Mouse (Mus musculus) liver, adult (tissue): Measurements from ENCODE around the gene Rras2.

ENCODE experiments used
- GATA4 ChIP-seq: IDR thresholded peaks from 2 replicates; pipeline ENCODE4 v1.6.1; 2014; ENCODE audit warnings: mild to moderate bottlenecking, low read length; ENCODE audit not compliant: insufficient replicate concordance

Gene Rras2

DNA sequence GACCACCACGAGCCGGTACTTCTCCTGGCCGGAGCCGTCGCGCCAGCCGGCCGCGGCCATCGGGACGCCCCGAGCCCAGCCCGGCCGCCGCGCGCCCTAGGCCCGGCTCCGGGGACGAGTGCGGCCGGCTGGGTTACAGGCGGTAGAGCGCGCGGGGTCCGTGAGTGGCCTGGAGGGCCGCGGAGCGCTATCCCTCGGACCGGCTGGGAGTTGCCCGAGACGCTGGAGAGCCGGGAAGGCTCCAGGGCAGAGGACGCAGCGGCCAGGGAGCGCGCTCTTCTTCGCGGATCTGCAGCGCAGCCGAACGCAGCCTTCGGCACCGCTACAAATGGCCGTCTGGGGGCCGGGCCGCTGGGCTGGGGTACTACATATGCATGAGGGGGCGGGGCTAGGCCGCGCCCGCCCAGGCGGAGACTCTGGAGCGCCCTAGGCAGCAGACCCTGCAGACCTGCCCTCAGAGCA lies at the start of gene Rras2:
Rras2 (minus strand) TSS at position 338 of the 462 bp plus-strand sequence.
- TF ChIP-seq GATA4, result no peak

DNA sequence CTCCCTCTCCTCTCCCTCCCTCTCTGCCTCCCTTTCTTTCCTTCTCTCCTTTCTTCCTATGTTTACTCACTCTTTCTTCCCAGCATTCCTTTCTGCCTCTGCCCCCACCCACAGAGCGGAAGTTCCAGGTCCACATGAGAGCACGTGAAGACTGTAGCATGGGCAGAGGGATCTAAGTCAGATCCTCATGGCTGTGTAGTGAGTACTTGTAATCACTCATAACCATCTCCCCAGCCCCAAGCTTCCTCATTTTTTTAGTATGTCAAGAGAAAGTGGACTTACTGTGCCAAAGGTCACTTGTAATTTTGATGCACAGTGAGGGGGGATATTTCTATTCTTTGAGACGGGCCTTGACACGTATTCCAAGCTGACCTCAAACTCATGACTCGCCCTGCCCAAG lies 45.4 kb upstream of the Rras2 start:
- no peak for TF ChIP-seq GATA4

DNA sequence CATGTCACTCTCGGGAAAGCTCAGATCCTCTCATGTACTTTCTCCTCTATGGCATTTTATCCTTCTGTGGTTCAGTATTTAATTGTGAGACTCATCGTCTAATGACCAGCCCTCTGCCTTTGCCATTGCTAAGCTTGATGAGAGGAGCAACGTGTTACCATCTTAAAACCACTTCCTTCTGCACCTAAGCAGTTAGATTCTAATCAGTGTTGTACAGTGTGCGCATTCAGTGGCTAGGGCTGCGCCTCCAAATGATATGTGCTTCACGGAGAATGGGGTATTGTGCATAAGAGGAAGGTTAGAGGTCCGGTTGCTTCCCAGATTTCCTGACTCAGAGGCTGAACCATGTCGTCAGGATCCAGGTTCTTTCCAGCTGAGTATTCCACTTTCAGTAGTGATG lies 43.5 kb upstream of the Rras2 start:
- no peak for TF ChIP-seq GATA4

DNA sequence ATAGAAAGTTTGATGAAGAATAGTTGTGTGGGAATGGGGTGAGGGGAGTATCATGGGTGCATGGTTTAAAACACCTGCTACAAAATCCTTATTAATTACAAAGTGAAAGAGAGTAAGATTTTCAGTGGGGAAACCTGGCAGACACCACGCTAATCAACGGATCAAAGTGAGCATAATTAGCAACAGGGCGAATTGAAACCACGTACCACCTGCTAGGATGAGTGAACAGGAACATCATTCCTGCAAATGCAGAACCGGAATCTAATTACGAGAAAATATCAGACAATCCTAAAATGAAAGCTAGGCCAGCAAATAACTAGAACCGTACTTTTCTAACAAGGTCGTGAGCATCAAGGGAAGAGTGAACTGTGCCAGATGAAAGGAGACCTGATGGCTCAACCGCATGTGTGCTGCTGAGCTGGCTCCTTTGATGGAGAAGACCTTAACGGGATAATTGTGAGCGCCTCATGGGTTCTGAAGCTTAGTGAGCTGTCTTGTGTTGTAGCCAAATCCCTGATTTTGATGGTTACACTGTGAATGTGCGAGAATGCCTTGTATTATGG lies 40.2 kb upstream of the Rras2 start:
- no peak for TF ChIP-seq GATA4

DNA sequence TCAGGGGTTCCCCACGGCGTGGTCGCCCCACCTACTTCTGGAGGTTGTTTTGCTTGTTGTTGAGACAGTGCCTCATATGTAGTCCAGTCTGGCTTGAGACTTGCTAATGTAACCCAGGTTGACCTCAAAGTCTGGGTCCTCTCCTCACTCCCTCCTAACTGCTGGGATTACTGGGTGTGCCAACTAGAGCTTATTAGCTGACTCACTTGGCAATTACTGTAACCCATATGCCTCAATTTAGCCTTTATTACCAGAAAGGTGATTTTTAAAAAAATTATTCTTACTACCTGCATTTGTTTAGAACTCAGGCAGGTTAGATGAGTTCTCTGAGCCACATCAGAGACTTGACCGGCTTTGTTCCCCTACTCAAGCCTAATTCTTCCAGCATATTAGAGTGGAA lies 38.8 kb upstream of the Rras2 start:
- no peak for TF ChIP-seq GATA4

DNA sequence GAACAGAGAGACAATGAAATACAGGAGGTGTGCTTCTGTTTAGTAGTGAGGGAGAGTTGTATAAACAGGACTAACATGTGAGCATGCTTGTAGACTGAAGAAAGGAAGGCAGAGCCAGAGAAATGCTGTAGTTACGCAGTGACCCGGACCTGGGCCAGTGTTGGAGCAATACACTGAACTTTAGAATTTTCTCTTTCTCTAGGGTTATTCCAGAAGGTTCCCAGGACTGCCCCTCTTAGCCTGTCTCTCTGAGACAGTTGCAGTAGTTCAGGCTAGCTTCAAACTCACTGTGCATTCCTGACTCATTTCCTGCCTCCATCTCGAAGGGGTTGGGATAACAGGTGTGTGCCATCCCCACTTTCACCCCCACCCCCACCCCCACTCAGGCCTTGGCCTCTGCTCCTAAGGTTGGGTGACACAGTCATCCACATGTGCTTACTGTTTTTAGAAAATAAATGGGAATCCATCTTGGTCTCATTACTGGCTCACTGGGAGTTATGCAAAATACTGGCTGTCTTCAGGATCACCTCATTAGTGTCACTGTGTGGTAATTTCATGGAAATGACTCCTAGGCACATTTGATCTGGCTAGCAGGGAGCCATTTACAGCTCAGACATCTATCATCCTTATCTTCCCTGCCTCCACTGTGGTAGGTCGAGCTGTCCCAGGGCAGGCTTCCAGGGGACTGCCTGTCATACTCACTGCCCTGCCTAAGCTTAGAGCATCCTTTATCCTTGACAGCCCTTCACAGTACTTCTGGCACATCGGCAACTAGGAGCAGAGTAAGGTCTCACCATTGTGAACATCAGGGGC lies 37.7 kb upstream of the Rras2 start:
- TF ChIP-seq GATA4, result no peak

DNA sequence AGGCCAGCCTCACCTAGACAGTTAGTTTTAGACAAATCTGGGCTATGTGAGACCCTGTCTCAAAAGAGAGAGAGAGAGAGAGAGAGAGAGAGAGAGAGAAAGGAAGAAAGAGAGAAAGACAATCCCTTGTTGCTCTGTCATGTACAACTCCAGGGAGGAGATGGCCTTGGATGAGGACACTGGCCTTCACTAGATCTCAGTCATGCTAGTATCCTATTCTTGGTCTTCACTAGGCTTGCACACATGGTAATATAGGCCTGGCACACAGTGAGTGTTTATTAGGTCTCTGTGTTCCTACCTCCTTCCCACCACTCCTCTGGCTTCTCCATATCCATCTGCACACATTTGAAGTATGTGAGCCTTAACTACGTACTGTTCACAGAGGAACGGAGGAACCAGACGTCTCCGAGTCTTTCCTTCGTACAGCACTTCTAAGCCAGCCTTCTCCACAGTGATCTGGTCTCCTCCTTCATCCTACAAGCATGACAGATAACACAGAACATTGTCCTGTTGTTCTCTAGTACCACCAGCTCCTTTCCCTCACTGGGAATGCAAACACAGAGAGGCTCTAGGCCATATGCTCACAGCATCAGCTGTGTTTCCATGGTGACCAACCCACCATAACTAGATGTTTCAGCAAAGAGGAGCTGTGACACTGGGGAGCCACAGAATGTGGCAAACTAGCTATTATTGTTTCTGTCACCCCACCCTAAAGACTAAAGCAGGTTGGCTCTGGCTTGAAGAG lies 33.6 kb upstream of the Rras2 start:
- no peak for TF ChIP-seq GATA4

DNA sequence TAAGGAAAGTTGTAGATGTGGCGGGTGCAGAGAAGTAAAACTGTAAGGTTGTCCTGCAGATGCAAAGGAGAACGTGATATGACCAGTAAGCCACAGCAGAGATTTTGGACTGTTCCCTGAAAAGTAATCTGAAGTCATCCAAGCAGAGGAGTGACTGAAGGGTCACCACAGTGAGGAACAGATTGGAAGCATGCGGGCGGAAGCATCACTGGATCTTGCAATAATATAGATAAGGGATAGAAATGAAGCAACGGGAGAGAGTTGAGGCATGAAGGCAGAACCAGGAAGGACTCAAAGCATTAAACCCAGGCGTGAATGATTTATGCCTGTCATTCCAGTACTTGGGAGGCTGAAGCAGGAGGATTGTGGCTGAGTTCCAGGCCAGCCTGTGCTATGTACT lies 32.0 kb upstream of the Rras2 start:
- TF ChIP-seq GATA4, result no peak

DNA sequence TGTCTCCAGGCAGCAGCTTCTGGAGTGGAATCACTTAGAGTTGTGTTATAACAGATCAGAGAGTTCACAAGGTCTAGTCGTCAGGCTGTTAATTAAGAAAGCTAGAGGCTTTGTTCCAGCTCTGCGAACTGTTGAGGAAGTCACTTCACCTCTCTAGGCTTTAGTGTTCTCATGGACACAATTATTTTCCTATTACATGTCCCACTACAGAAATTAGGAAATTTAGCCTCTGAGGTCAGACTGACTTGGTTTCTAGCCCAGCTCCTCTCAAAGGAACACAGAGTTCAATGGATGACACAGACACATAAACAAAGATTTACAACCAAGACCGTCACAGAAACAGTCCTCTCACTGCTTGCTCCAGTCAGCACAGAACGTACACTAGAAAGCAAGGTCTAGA lies 31.6 kb upstream of the Rras2 start:
- TF ChIP-seq GATA4, result no peak

DNA sequence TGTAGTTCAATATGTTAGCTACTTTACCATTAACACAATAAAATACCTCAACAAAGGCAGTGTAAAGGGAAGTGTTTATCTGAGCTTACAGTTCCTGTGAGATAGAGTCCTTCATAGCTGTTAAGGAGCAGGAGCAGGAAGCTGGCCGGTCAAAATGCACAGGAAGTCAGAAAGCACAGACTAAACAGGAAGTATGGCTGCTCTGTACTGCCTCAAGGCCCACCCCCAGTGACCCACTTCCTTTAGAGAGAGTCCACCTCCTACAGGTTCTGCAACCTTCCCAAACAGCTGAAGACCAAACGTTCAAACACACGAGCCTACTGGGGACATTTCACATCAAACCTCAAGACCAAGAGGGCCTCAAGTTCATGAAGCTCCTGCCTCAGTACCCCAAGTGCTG lies 28.3 kb upstream of the Rras2 start:
- TF ChIP-seq GATA4, result peak; percentile 94

DNA sequence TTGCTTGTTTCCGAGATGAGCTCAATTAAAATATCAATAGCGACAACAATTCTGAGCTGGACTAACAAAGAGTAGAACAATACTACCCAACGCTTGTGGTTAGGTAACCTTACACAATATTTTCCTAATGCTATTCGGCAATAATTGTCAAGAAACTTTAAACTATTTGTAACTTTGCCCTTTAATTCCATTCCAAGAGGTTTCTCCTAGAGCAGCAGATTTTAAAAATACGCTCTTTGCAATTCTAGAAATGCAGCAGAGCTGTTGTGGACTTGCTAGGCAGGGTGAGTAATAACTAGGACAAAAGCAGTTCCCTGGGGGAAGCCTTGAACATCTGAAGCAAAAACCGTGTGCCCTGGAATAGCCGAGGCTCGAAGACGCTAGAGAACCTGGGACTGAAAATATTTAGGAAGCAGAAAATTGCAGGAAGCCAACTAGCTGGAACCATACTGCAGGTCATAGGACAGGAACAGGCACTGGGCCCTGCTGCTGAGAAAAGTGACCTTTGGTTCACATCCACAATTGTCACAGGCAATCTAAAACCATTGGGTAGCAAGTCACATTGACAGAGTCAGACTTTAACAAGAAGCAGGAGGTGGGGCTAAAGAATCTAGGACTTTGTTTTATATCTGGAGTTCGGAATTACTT lies 24.7 kb upstream of the Rras2 start:
- no peak for TF ChIP-seq GATA4

DNA sequence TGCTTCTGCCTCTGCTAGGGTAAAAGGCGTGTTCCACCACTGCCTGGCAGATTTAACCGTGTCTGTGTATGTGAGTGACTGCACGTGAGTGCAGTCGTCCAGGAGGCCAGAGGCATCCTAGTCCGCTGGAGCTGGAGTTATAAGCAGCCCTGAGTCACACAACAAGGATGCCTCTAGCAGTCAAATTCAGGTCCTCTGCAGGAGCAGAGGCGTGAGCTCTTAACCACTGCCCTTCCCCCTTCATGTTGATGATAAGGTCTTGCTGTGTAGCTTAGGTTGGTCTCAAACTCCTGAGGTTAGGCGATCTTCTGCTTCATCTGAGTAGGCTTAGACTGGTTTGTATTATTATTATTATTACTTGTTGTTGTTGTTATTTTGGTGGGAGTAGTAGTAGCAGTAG lies 22.4 kb upstream of the Rras2 start:
- TF ChIP-seq GATA4, result no peak

DNA sequence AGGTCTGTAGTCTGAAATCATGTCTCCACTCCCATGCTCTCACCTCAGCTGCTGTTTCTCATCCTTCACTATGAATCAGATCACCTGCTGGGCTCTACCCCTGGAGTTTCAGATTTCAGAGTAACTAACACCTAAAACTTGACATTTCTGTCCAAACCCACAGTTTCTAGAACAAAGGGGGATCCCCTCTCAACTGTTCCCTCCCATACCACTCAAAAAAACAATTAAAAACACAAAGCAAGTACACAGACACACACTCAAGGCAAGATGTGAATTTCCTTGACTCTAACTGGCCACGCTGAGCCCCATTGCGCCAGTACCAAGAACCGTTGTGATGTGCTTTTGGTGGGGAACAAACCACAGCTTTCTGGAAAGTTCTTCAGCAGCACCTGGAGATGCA lies 21.8 kb upstream of the Rras2 start:
- no peak for TF ChIP-seq GATA4

DNA sequence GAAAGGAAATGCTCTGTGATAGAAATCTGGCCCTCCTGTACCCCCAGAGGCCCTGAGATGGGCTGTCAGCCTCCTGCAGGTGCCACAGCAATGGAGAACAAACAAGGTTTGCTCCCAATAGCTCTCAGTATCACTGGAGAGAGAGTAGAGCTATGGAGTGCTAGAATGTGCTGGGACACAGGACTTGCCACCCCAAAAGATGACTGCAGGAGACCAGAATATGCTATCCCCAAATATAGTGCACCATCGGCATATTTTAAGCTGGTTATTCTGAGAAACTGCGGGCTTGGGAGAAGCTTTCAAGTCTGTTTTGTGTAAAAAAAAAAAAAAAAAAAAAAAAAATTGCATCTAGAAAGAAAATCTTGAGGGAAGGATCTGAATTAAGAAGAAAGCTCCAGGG lies 20.7 kb upstream of the Rras2 start:
- no peak for TF ChIP-seq GATA4

DNA sequence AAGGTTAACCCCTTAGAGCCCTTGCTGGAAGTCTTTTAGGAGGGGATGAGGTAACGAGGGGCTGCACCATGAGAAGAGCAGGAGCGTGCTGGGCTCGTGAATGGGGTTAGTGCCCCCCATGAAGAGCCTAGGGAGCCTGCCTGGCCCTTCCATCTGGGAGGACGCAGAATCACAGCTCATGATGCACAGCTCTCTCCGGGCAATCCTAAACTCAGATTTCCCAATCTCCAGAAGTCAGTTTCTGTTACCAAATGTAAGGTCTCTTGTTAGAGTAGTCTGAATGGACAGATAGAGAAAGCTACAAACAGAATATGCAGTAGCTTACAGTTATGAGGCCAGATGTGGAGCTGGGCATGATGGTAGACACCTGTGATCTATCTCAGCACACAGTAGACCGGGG lies 17.6 kb upstream of the Rras2 start:
- TF ChIP-seq GATA4, result no peak

DNA sequence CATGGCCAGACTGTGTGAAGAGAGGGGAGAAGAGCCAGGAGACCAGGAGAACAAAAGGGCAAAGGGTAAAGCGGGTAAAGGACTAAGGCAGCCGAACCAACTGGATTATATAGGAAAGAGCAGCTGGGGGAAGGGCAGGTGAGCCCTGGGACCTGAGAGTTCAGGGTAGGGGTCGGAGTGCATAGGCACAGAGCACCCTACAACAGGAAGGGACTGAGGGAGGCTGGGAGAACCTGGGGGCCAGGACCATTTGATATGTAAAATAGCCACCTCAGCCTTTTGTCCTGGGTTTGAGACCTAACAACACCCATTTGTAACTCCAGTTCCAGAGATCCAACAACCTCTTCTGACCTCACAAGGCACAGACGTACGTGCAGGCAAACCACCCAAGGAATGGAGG lies 16.4 kb upstream of the Rras2 start:
- no peak for TF ChIP-seq GATA4

DNA sequence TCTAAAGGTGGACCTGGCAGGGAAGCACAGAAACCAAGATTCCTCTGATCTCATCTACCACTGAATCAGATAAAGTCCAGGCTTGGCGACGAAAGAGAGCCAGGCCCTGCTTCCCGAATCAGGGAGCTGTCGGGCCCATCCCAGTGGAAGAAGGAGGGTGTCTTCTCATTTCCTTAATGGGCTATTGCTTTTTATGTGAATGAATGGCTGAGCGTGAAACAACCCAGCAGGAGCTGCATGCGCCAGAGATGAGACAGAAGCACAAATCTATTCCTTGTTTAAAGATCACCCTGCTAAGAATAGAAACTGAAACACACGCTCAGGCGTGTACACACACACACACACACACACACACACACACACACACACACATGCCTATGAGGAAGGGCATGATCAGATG lies 14.7 kb upstream of the Rras2 start:
- TF ChIP-seq GATA4, result no peak
